Mouse (Mus musculus) erythroid progenitor cell, adult 5-6 weeks (primary cell): Measurements from ENCODE around the gene Maml3. TPM values are rescaled to one million over a fixed set of nuclear protein-coding genes. Genes with fewer than 3 reads are reported as not detected.

Experiments used
- ATAC-seq: replicated peaks from 2 replicates; pipeline ENCODE4 v1.8.0; 2016; ENCODE audit warnings: moderate number of reproducible peaks, mild to moderate bottlenecking, moderate TSS enrichment, inconsistent platforms; ENCODE audit not compliant: poor library complexity, low FRiP score, severe bottlenecking
- total RNA-seq, 2 experiments: library from RNA; stranded (forward) in 1 of 2; stranded (reverse) in 1 of 2; fragments of 150-400 nt in 1 of 2; fragments of 186-747, 209-891 nt in 1 of 2; gene quantifications; 2 replicates each; pipeline versions ENCODE4 v1.2.3 to v1.2.4; 2015 to 2017; ENCODE audit warnings: low replicate concordance in 2 of 2

The Maml3 gene
- total RNA-seq, 2 experiments from 2014 or later, result 0.15 to 0.84 TPM

- ATAC-seq, result no peak
These were observed 291.7 kb downstream of the Maml3 start for GRCm38 (mm10) chr3:51813186-51813585.

- no peak for ATAC-seq
These were observed 294.1 kb downstream of the Maml3 start for GRCm38 (mm10) chr3:51810731-51811130.

- ATAC-seq, result no peak
These were observed 295.1 kb downstream of the Maml3 start for GRCm38 (mm10) chr3:51809822-51810221.

- no peak for ATAC-seq
These were observed 296.6 kb downstream of the Maml3 start for GRCm38 (mm10) chr3:51807981-51808870.

GRCm38 (mm10) chr3:51805488-51806318, 299.2 kb downstream of the Maml3 start:
- no peak for ATAC-seq

- ATAC-seq, result no peak
These were observed 301.0 kb downstream of the Maml3 start for GRCm38 (mm10) chr3:51803903-51804302.

GRCm38 (mm10) chr3:51799650-51800049, 305.2 kb downstream of the Maml3 start:
- ATAC-seq, result no peak

GRCm38 (mm10) chr3:51796838-51797237, 308.0 kb downstream of the Maml3 start:
- no peak for ATAC-seq

- ATAC-seq, result peak; percentile 77
These were observed 308.6 kb downstream of the Maml3 start for GRCm38 (mm10) chr3:51796219-51796828.

- ATAC-seq, result no peak
These were observed 313.3 kb downstream of the Maml3 start for GRCm38 (mm10) chr3:51791542-51791941.

- ATAC-seq, result no peak
These were observed 315.4 kb downstream of the Maml3 start for GRCm38 (mm10) chr3:51789389-51789904.

- no peak for ATAC-seq
These were observed 316.1 kb downstream of the Maml3 start for GRCm38 (mm10) chr3:51788591-51789339.

- ATAC-seq, result no peak
These were observed 316.9 kb downstream of the Maml3 start for GRCm38 (mm10) chr3:51787945-51788344.

GRCm38 (mm10) chr3:51785796-51786195, 319.1 kb downstream of the Maml3 start:
- no peak for ATAC-seq

- no peak for ATAC-seq
These were observed 322.7 kb downstream of the Maml3 start for GRCm38 (mm10) chr3:51782191-51782590.

- no peak for ATAC-seq
These were observed 325.9 kb downstream of the Maml3 start for GRCm38 (mm10) chr3:51778738-51779592.

GRCm38 (mm10) chr3:51778179-51778578, 326.7 kb downstream of the Maml3 start:
- ATAC-seq, result no peak

- ATAC-seq, result no peak
These were observed 328.8 kb downstream of the Maml3 start for GRCm38 (mm10) chr3:51776018-51776611.
